Mouse (Mus musculus) kidney, embryonic 16.5 days (tissue): ENCODE data around the gene Slc12a6. TPM values are rescaled to one million over a fixed set of nuclear protein-coding genes. Genes with fewer than 3 reads are reported as not detected.

Source experiments
- ATAC-seq: fragments of 200-750 bp; cut with Nextera tagmentation; 2 replicates; pipeline ENCODE4 v1.8.0; 2017; ENCODE audit warnings: moderate TSS enrichment; ENCODE audit not compliant: low FRiP score, low TSS enrichment
- H3K27ac ChIP-seq: fragments of 300-500 bp; sonication (generic); 2 replicates; pipeline ENCODE4 v1.5.1; 2014; ENCODE audit warnings: low read length
- H3K27me3 ChIP-seq: fragments of 300-500 bp; sonication (generic); 2 replicates; pipeline ENCODE4 v1.6.1; 2014; ENCODE audit warnings: low read length, control low read depth, mixed read lengths; ENCODE audit not compliant: insufficient read depth
- H3K36me3 ChIP-seq: fragments of 300-500 bp; sonication (generic); 2 replicates; pipeline ENCODE4 v1.6.1; 2014; ENCODE audit warnings: low read length, control low read depth, mixed read lengths; ENCODE audit not compliant: insufficient read depth
- H3K4me1 ChIP-seq: fragments of 300-500 bp; sonication (generic); 2 replicates; pipeline ENCODE4 v1.6.1; 2014; ENCODE audit warnings: low read length, control low read depth, mixed read lengths; ENCODE audit not compliant: insufficient read depth
- H3K4me2 ChIP-seq: fragments of 300-500 bp; sonication (generic); replicated peaks from 2 replicates; pipeline ENCODE4 v1.6.1; 2014; ENCODE audit warnings: low read depth, low read length
- H3K4me3 ChIP-seq: fragments of 300-500 bp; sonication (generic); 2 replicates; pipeline ENCODE4 v1.5.1; 2014; ENCODE audit warnings: mild to moderate bottlenecking, low read length
- H3K9ac ChIP-seq: fragments of 300-500 bp; sonication (generic); replicated peaks from 2 replicates; pipeline ENCODE4 v1.6.1; 2014; ENCODE audit warnings: low read length
- H3K9me3 ChIP-seq: fragments of 300-500 bp; sonication (generic); 2 replicates; pipeline ENCODE4 v1.6.1; 2016; ENCODE audit warnings: low read length, control low read depth
- WGBS: fragments of 180-500 bp; shearing (Covaris S2); extraction: QIAGEN DNeasy Blood & Tissue Kit; methylation state at CpG from one replicate; pipeline ENCODE4 v1.1.7; 2014; 5-methylcytosine and 5-hydroxymethylcytosine counted together
- polyA plus RNA-seq: library from polyadenylated mRNA; unstranded; fragments of >200 nt; fragmentation: Nextera tagmentation; extraction: Ambion mirVana; gene quantifications from 2 replicates; pipeline ENCODE4 v1.2.1, GENCODE M21; 2015

Gene Slc12a6
- polyA plus RNA-seq, 1 experiment from 2014 or later, result 9.4 TPM

GRCm38 (mm10) chr2:112407030-112407429 lies 141.4 kb downstream of the Slc12a6 start:
- Histone ChIP-seq H3K9me3 (no peaks in the 10 kb centered on the region), H3K36me3 (peaks cover 25% of the 10 kb centered on the region), H3K27me3 (no peaks in the 10 kb centered on the region), H3K9ac (no peak overlapping the region), H3K27ac (no peak overlapping the region), H3K4me1 (no peaks in the 10 kb centered on the region), H3K4me3 (no peak overlapping the region), H3K4me2 (no peak overlapping the region)
- 88% methylated on average over 3 of the region's 3 CpGs for WGBS
- ATAC-seq, result no peak

Other genes with a start within 250 kb of the Slc12a6 start
- not detected in 2 replicates for gene Olfr1311, start 241.4 kb upstream of the Slc12a6 start, polyA plus RNA-seq
- not detected in 2 replicates for gene Olfr1312, start 215.6 kb upstream of the Slc12a6 start, polyA plus RNA-seq
- not detected in 2 replicates for gene Olfr1313, start 188.0 kb upstream of the Slc12a6 start, polyA plus RNA-seq
- gene Olfr1314, start 169.0 kb upstream of the Slc12a6 start, polyA plus RNA-seq, result not detected in 2 replicates
- gene Olfr1315-ps1, start 150.4 kb upstream of the Slc12a6 start, polyA plus RNA-seq, result not detected in 2 replicates
- not detected in 2 replicates for gene Olfr1316, start 130.8 kb upstream of the Slc12a6 start, polyA plus RNA-seq
- gene Olfr1317, start 125.5 kb upstream of the Slc12a6 start, polyA plus RNA-seq, result not detected in 2 replicates
- gene Olfr1318, start 111.6 kb upstream of the Slc12a6 start, polyA plus RNA-seq, result not detected in 2 replicates
- gene Lpcat4, start 26.4 kb upstream of the Slc12a6 start, polyA plus RNA-seq, result 28.0 and 30.0 TPM in 2 replicates
- gene Nutm1, start 6.5 kb upstream of the Slc12a6 start, polyA plus RNA-seq, result 0.04 and 0.05 TPM in 2 replicates
- 225 and 243 TPM in 2 replicates for gene Nop10, start 3.9 kb upstream of the Slc12a6 start, polyA plus RNA-seq
- gene Gm21985, start 489 bp downstream of the Slc12a6 start, polyA plus RNA-seq, result not detected in 2 replicates
- gene Emc4, start 102.2 kb downstream of the Slc12a6 start, polyA plus RNA-seq, result 129 and 139 TPM in 2 replicates
- 37.0 and 42.6 TPM in 2 replicates for gene Katnbl1, start 113.4 kb downstream of the Slc12a6 start, polyA plus RNA-seq
- gene Emc7, start 189.2 kb downstream of the Slc12a6 start, polyA plus RNA-seq, result 20.0 and 21.3 TPM in 2 replicates
- 0.10 TPM in 2 replicates for gene Chrm5, start 214.9 kb downstream of the Slc12a6 start, polyA plus RNA-seq
- gene Aven, start 227.1 kb downstream of the Slc12a6 start, polyA plus RNA-seq, result 5.2 and 7.3 TPM in 2 replicates